Mouse (Mus musculus) embryonic fibroblast, embryonic 13.5 days (primary cell): ENCODE results near the gene Eif3a. TPM values are rescaled to one million over a fixed set of nuclear protein-coding genes. Genes with fewer than 3 reads are reported as not detected.

Source experiments
- H3K27ac ChIP-seq: 2 replicates; pipeline ENCODE4 v1.5.1; 2012; ENCODE audit warnings: low read length, control low read depth, inconsistent platforms; ENCODE audit not compliant: insufficient read depth
- H3K4me1 ChIP-seq: 2 replicates; pipeline ENCODE4 v1.6.1; 2011; ENCODE audit warnings: low read length; ENCODE audit not compliant: control insufficient read depth, insufficient read depth
- H3K4me3 ChIP-seq: 2 replicates; pipeline ENCODE4 v1.5.1; 2011; ENCODE audit warnings: mild to moderate bottlenecking, control low read depth, low read length; ENCODE audit not compliant: insufficient read depth
- CTCF ChIP-seq: IDR thresholded peaks from 2 replicates; pipeline ENCODE4 v1.5.1; 2011; ENCODE audit warnings: mild to moderate bottlenecking, control low read depth, low read length, moderate library complexity, borderline replicate concordance; ENCODE audit not compliant: insufficient read depth
- POLR2A ChIP-seq: IDR thresholded peaks from 2 replicates; pipeline ENCODE4 v1.6.1; 2011; ENCODE audit warnings: low read depth, mild to moderate bottlenecking, control low read depth, low read length, moderate library complexity
- polyA plus RNA-seq: library from polyadenylated mRNA; stranded (reverse); fragments of >200 nt; gene quantifications from 2 replicates; pipeline ENCODE4 v1.2.4, GENCODE M21; 2011; ENCODE audit warnings: low read depth; ENCODE audit not compliant: missing spikeins, insufficient read length

Gene Eif3a
- 303 and 321 TPM in 2 replicates for polyA plus RNA-seq

GRCm38 (mm10) chr19:60790551-60791161 is at the start of gene Eif3a:
Gene Eif3a, minus strand, starts transcription at chr19:60790658.
- H3K4me3 ChIP-seq, result peak within 1 kb of the TSS; percentile 74
- H3K27ac ChIP-seq, result peak within 1 kb of the TSS; percentile 98
- peaks cover 3% of the 10 kb centered on the region for H3K4me1 ChIP-seq
- TF ChIP-seq POLR2A (peak; percentile 92), CTCF (no peak)

GRCm38 (mm10) chr19:60837747-60838146 is 47.3 kb upstream of the Eif3a start:
- no peaks in the 10 kb centered on the region for H3K4me1 ChIP-seq
- TF ChIP-seq CTCF (peak; percentile 60; the same call in 1 of the 2 replicates), POLR2A (no peak)
- H3K4me3 ChIP-seq, result no peak overlapping the region
- no peak overlapping the region for H3K27ac ChIP-seq

GRCm38 (mm10) chr19:60818677-60819076 is 28.2 kb upstream of the Eif3a start:
- TF ChIP-seq POLR2A, result no peak
- no peak for TF ChIP-seq CTCF
- H3K4me1 ChIP-seq, result no peaks in the 10 kb centered on the region
- no peak overlapping the region for H3K27ac ChIP-seq
- H3K4me3 ChIP-seq, result no peak overlapping the region

GRCm38 (mm10) chr19:60813133-60813532 is 22.7 kb upstream of the Eif3a start:
- H3K27ac ChIP-seq, result no peak overlapping the region
- no peak overlapping the region for H3K4me3 ChIP-seq
- no peak for TF ChIP-seq CTCF
- TF ChIP-seq POLR2A, result no peak
- no peaks in the 10 kb centered on the region; the same call in 1 of the 2 replicates for H3K4me1 ChIP-seq

- Histone ChIP-seq H3K27ac (no peak overlapping the region), H3K4me1 (no peaks in the 10 kb centered on the region; the same call in 1 of the 2 replicates), H3K4me3 (peak overlapping the region; percentile 80)
- no peak for TF ChIP-seq POLR2A
Observed at GRCm38 (mm10) chr19:60812036-60812389, 21.6 kb upstream of the Eif3a start.

- peak; percentile 97 for TF ChIP-seq POLR2A
- peak; percentile 59; the same call in 1 of the 2 replicates for TF ChIP-seq CTCF
- H3K4me3 ChIP-seq, result peak within 1 kb of the TSS; percentile 80
- no peak within 1 kb of the TSS for H3K27ac ChIP-seq
- no peaks in the 10 kb centered on the region; the same call in 1 of the 2 replicates for H3K4me1 ChIP-seq
Observed at GRCm38 (mm10) chr19:60811098-60812035, 20.9 kb upstream of the Eif3a start, which contains the start of gene Fam45a. Gene Fam45a, plus strand, starts transcription at chr19:60811585.

- H3K27ac ChIP-seq, result no peak overlapping the region
- no peak overlapping the region for H3K4me3 ChIP-seq
- TF ChIP-seq CTCF, result no peak
- TF ChIP-seq POLR2A, result no peak
- no peaks in the 10 kb centered on the region; the same call in 1 of the 2 replicates for H3K4me1 ChIP-seq
Observed at GRCm38 (mm10) chr19:60809927-60810326, 19.5 kb upstream of the Eif3a start.

GRCm38 (mm10) chr19:60804903-60805302 is 14.4 kb upstream of the Eif3a start:
- Histone ChIP-seq H3K4me3 (no peak overlapping the region), H3K27ac (no peak overlapping the region), H3K4me1 (no peaks in the 10 kb centered on the region)
- TF ChIP-seq CTCF (no peak), POLR2A (no peak)

GRCm38 (mm10) chr19:60799867-60800569 is 9.6 kb upstream of the Eif3a start:
- Histone ChIP-seq H3K4me1 (no peaks in the 10 kb centered on the region), H3K27ac (no peak overlapping the region), H3K4me3 (no peak overlapping the region)
- no peak for TF ChIP-seq POLR2A
- TF ChIP-seq CTCF, result no peak

- no peaks in the 10 kb centered on the region for H3K4me1 ChIP-seq
- no peak overlapping the region for H3K4me3 ChIP-seq
- TF ChIP-seq POLR2A, result no peak
- TF ChIP-seq CTCF, result no peak
- H3K27ac ChIP-seq, result no peak overlapping the region
Observed at GRCm38 (mm10) chr19:60797415-60797814, 7.0 kb upstream of the Eif3a start.
